Mouse (Mus musculus) embryonic facial prominence, embryonic 10.5 days (tissue): Measurements from ENCODE around the gene Tmem242. TPM values are rescaled to one million over a fixed set of nuclear protein-coding genes. Genes with fewer than 3 reads are reported as not detected.
A peak's percentile ranks its signal among the peaks of the same experiment; 100 is the strongest.

Experiments
- DNase-seq: peaks from one replicate; pipeline ENCODE4 v3.0.0-alpha.2; 2017; ENCODE audit warnings: low spot score
- H3K27ac ChIP-seq: fragments of 300-500 bp; sonication (generic); replicated peaks from 2 replicates; pipeline ENCODE4 v1.5.1; 2016; ENCODE audit warnings: mild to moderate bottlenecking
- H3K27me3 ChIP-seq: fragments of 300-500 bp; sonication (generic); replicated peaks from 2 replicates; pipeline ENCODE4 v1.6.1; 2016; ENCODE audit warnings: low read depth, mild to moderate bottlenecking; ENCODE audit not compliant: poor library complexity, severe bottlenecking
- H3K36me3 ChIP-seq: fragments of 300-500 bp; sonication (generic); replicated peaks from 2 replicates; pipeline ENCODE4 v1.6.1; 2016; ENCODE audit warnings: mild to moderate bottlenecking, moderate library complexity
- H3K4me1 ChIP-seq: fragments of 300-500 bp; sonication (generic); 2 replicates; pipeline ENCODE4 v1.6.1; 2016
- H3K4me3 ChIP-seq: fragments of 300-500 bp; sonication (generic); 2 replicates; pipeline ENCODE4 v1.5.1; 2016; ENCODE audit warnings: mild to moderate bottlenecking, moderate library complexity
- H3K9me3 ChIP-seq: fragments of 300-500 bp; sonication (generic); 2 replicates; pipeline ENCODE4 v1.6.1; 2016; ENCODE audit warnings: mild to moderate bottlenecking
- WGBS: fragments of 180-500 bp; shearing (Covaris S2); methylation state at CpG from one replicate; pipeline ENCODE4 v1.1.7; 2016; 5-methylcytosine and 5-hydroxymethylcytosine counted together
- polyA plus RNA-seq: library from polyadenylated mRNA; unstranded; fragments of >200 nt; fragmentation: Nextera tagmentation; extraction: Ambion mirVana; gene quantifications from 2 replicates; pipeline ENCODE4 v1.2.1, GENCODE M21; 2016

Tmem242 gene
- polyA plus RNA-seq, 1 experiment from 2014 or later, result 137 TPM

- Histone ChIP-seq H3K4me1 (peaks cover 10% of the 10 kb centered on the region; the same call in 1 of the 2 replicates), H3K9me3 (no peaks in the 10 kb centered on the region), H3K36me3 (no peaks in the 10 kb centered on the region), H3K27ac (no peak overlapping the region), H3K27me3 (peaks cover 32% of the 10 kb centered on the region), H3K4me3 (no peak overlapping the region)
- 87% methylated on average over 16 of the region's 16 CpGs for WGBS
- no peak for DNase-seq
Measured at GRCm38 (mm10) chr17:5395454-5396205, 44.4 kb downstream of the Tmem242 start.

GRCm38 (mm10) chr17:5390682-5391081 lies 49.4 kb downstream of the Tmem242 start:
- Histone ChIP-seq H3K4me3 (no peak overlapping the region), H3K27me3 (peaks cover 5% of the 10 kb centered on the region; the same call in 1 of the 2 replicates), H3K9me3 (no peaks in the 10 kb centered on the region), H3K4me1 (peaks cover 4% of the 10 kb centered on the region; the same call in 1 of the 2 replicates), H3K36me3 (no peaks in the 10 kb centered on the region), H3K27ac (no peak overlapping the region)
- DNase-seq, result no peak
- 60% methylated on average over 10 of the region's 10 CpGs for WGBS

- Histone ChIP-seq H3K4me1 (peaks cover 4% of the 10 kb centered on the region; the same call in 1 of the 2 replicates), H3K27me3 (no peaks in the 10 kb centered on the region), H3K36me3 (no peaks in the 10 kb centered on the region), H3K9me3 (no peaks in the 10 kb centered on the region), H3K27ac (no peak overlapping the region), H3K4me3 (no peak overlapping the region)
- DNase-seq, result no peak
- 63% methylated on average over 3 of the region's 3 CpGs for WGBS
Measured at GRCm38 (mm10) chr17:5388351-5388750, 51.7 kb downstream of the Tmem242 start.

GRCm38 (mm10) chr17:5386885-5387545 lies 53.0 kb downstream of the Tmem242 start:
- peaks cover 8% of the 10 kb centered on the region; the same call in 1 of the 2 replicates for H3K4me1 ChIP-seq
- H3K36me3 ChIP-seq, result no peaks in the 10 kb centered on the region
- H3K9me3 ChIP-seq, result no peaks in the 10 kb centered on the region
- WGBS, result 91% methylated on average over 12 of the region's 12 CpGs
- H3K27ac ChIP-seq, result no peak overlapping the region
- no peaks in the 10 kb centered on the region for H3K27me3 ChIP-seq
- DNase-seq, result no peak
- H3K4me3 ChIP-seq, result no peak overlapping the region

- WGBS, result 94% methylated on average over 1 of the region's 1 CpGs
- DNase-seq, result no peak
- no peaks in the 10 kb centered on the region for H3K27me3 ChIP-seq
- H3K4me1 ChIP-seq, result peaks cover 7% of the 10 kb centered on the region; the same call in 1 of the 2 replicates
- no peak overlapping the region for H3K4me3 ChIP-seq
- no peak overlapping the region for H3K27ac ChIP-seq
- H3K36me3 ChIP-seq, result no peaks in the 10 kb centered on the region
- no peaks in the 10 kb centered on the region for H3K9me3 ChIP-seq
Measured at GRCm38 (mm10) chr17:5385694-5386093, 54.4 kb downstream of the Tmem242 start.

GRCm38 (mm10) chr17:5377930-5378310 lies 62.1 kb downstream of the Tmem242 start:
- peak; percentile 36 for DNase-seq

GRCm38 (mm10) chr17:5377151-5377929 lies 62.7 kb downstream of the Tmem242 start:
- no peak overlapping the region for H3K27ac ChIP-seq
- whole genome bisulfite sequencing, result 38% methylated on average over 11 of the region's 11 CpGs
- DNase-seq, result no peak
- H3K4me1 ChIP-seq, result no peaks in the 10 kb centered on the region
- no peak overlapping the region for H3K4me3 ChIP-seq
- peaks cover 6% of the 10 kb centered on the region; the same call in 1 of the 2 replicates for H3K27me3 ChIP-seq
- H3K36me3 ChIP-seq, result no peaks in the 10 kb centered on the region
- no peaks in the 10 kb centered on the region for H3K9me3 ChIP-seq

More at GRCm38 (mm10) chr17:5377930-5378310, 62.1 kb downstream of the Tmem242 start:
- no peak overlapping the region for H3K27ac ChIP-seq
- H3K4me1 ChIP-seq, result peaks cover 4% of the 10 kb centered on the region; the same call in 1 of the 2 replicates
- H3K36me3 ChIP-seq, result no peaks in the 10 kb centered on the region
- peaks cover 6% of the 10 kb centered on the region; the same call in 1 of the 2 replicates for H3K27me3 ChIP-seq
- WGBS, result 34% methylated on average over 7 of the region's 7 CpGs
- H3K9me3 ChIP-seq, result no peaks in the 10 kb centered on the region
- H3K4me3 ChIP-seq, result no peak overlapping the region

- WGBS, result 84% methylated on average over 8 of the region's 8 CpGs
Measured at GRCm38 (mm10) chr17:5372951-5373350, 67.1 kb downstream of the Tmem242 start.

GRCm38 (mm10) chr17:5371521-5371920 lies 68.5 kb downstream of the Tmem242 start:
- no peak overlapping the region for H3K27ac ChIP-seq
- H3K9me3 ChIP-seq, result no peaks in the 10 kb centered on the region
- DNase-seq, result no peak
- H3K4me1 ChIP-seq, result no peaks in the 10 kb centered on the region
- 83% methylated on average over 7 of the region's 7 CpGs for WGBS
- no peaks in the 10 kb centered on the region for H3K27me3 ChIP-seq
- no peaks in the 10 kb centered on the region for H3K36me3 ChIP-seq
- no peak overlapping the region for H3K4me3 ChIP-seq

More at GRCm38 (mm10) chr17:5372951-5373350, 67.1 kb downstream of the Tmem242 start:
- H3K4me1 ChIP-seq, result no peaks in the 10 kb centered on the region
- no peaks in the 10 kb centered on the region for H3K36me3 ChIP-seq
- H3K4me3 ChIP-seq, result no peak overlapping the region
- H3K27me3 ChIP-seq, result peaks cover 6% of the 10 kb centered on the region; the same call in 1 of the 2 replicates
- H3K9me3 ChIP-seq, result no peaks in the 10 kb centered on the region
- H3K27ac ChIP-seq, result no peak overlapping the region
- DNase-seq, result no peak

- H3K9me3 ChIP-seq, result no peaks in the 10 kb centered on the region
- H3K4me1 ChIP-seq, result no peaks in the 10 kb centered on the region
- H3K27me3 ChIP-seq, result no peaks in the 10 kb centered on the region
- WGBS, result 85% methylated on average over 4 of the region's 4 CpGs
- H3K36me3 ChIP-seq, result no peaks in the 10 kb centered on the region
- no peak for DNase-seq
- H3K27ac ChIP-seq, result no peak overlapping the region
- no peak overlapping the region for H3K4me3 ChIP-seq
Measured at GRCm38 (mm10) chr17:5371032-5371431, 69.0 kb downstream of the Tmem242 start.

- no peak for DNase-seq
- no peaks in the 10 kb centered on the region; the same call in 1 of the 2 replicates for H3K4me1 ChIP-seq
- no peak overlapping the region for H3K4me3 ChIP-seq
- H3K9me3 ChIP-seq, result no peaks in the 10 kb centered on the region
- 84% methylated on average over 8 of the region's 8 CpGs for WGBS
- H3K27me3 ChIP-seq, result no peaks in the 10 kb centered on the region
- H3K36me3 ChIP-seq, result no peaks in the 10 kb centered on the region
- no peak overlapping the region for H3K27ac ChIP-seq
Measured at GRCm38 (mm10) chr17:5365992-5366398, 74.1 kb downstream of the Tmem242 start.
